Mouse (Mus musculus) limb, embryonic 11.5 days (tissue): ENCODE results near the gene Polr3f. TPM values are rescaled to one million over a fixed set of nuclear protein-coding genes. Genes with fewer than 3 reads are reported as not detected.

Source experiments
- ATAC-seq: fragments of 200-750 bp; cut with Nextera tagmentation; 2 replicates; pipeline ENCODE4 v1.8.0; 2017; ENCODE audit warnings: low read depth; ENCODE audit not compliant: insufficient number of reproducible peaks, low FRiP score, low TSS enrichment
- DNase-seq: peaks from one replicate; pipeline ENCODE4 v3.0.0-alpha.2; 2015; ENCODE audit warnings: low spot score
- H3K27ac ChIP-seq: fragments of 300-500 bp; sonication (generic); replicated peaks from 2 replicates; pipeline ENCODE4 v1.5.1; 2014; ENCODE audit warnings: low read depth, mild to moderate bottlenecking, low read length
- H3K27me3 ChIP-seq: fragments of 300-500 bp; sonication (generic); 2 replicates; pipeline ENCODE4 v1.6.1; 2014; ENCODE audit warnings: mild to moderate bottlenecking, low read length, mixed read lengths; ENCODE audit not compliant: control insufficient read depth, insufficient read depth
- H3K36me3 ChIP-seq: fragments of 300-500 bp; sonication (generic); 2 replicates; pipeline ENCODE4 v1.6.1; 2014; ENCODE audit warnings: mild to moderate bottlenecking, low read length, moderate library complexity, mixed read lengths; ENCODE audit not compliant: control insufficient read depth, insufficient read depth
- H3K4me1 ChIP-seq: fragments of 300-500 bp; sonication (generic); 2 replicates; pipeline ENCODE4 v1.6.1; 2014; ENCODE audit warnings: low read length, mixed read lengths; ENCODE audit not compliant: control insufficient read depth, insufficient read depth
- H3K4me2 ChIP-seq: fragments of 300-500 bp; sonication (generic); 2 replicates; pipeline ENCODE4 v1.6.1; 2014; ENCODE audit warnings: low read depth, mild to moderate bottlenecking, moderate library complexity; ENCODE audit not compliant: severe bottlenecking
- H3K4me3 ChIP-seq: fragments of 300-500 bp; sonication (generic); 2 replicates; pipeline ENCODE4 v1.5.1; 2014; ENCODE audit warnings: low read depth, low read length
- H3K9ac ChIP-seq: fragments of 300-500 bp; sonication (generic); 2 replicates; pipeline ENCODE4 v1.6.1; 2014; ENCODE audit warnings: mild to moderate bottlenecking, low read length
- H3K9me3 ChIP-seq: fragments of 300-500 bp; sonication (generic); 2 replicates; pipeline ENCODE4 v1.6.1; 2016; ENCODE audit warnings: low read length; ENCODE audit not compliant: control insufficient read depth
- WGBS: fragments of 180-500 bp; shearing (Covaris S2); extraction: QIAGEN DNeasy Blood & Tissue Kit; methylation state at CpG from one replicate; pipeline ENCODE4 v1.1.7; 2014; 5-methylcytosine and 5-hydroxymethylcytosine counted together
- polyA plus RNA-seq: library from polyadenylated mRNA; unstranded; fragments of >200 nt; fragmentation: Nextera tagmentation; extraction: Ambion mirVana; gene quantifications from 2 replicates; pipeline ENCODE4 v1.2.1, GENCODE M21; 2014

Gene Polr3f
- polyA plus RNA-seq, 1 experiment from 2014 or later, result 32.2 TPM

DNA sequence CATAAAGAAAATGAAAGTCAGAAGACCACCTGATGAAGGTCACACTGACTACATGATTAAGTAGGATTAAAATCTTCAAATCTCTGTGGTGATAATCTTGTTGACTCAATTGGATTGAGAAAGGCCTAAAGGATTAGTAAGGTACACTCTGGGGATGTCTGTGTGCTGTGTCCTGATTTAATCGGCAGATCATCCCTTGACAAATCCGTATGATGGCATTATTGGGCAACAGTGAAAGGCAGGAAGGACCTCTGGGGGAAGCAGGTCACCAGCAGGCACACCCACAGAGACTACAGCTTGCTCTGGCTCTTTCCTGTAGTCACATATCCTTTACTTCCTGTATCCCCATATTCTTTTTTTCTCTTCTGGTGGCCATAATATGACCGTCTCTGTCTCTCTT, 7.7 kb upstream of the Polr3f start:
- no peak overlapping the region for H3K4me2 ChIP-seq
- no peak overlapping the region for H3K9ac ChIP-seq
- no peaks in the 10 kb centered on the region for H3K27me3 ChIP-seq
- H3K9me3 ChIP-seq, result no peaks in the 10 kb centered on the region
- H3K4me1 ChIP-seq, result no peaks in the 10 kb centered on the region
- H3K4me3 ChIP-seq, result no peak overlapping the region
- 84% methylated on average over 3 of the region's 3 CpGs for WGBS
- ATAC-seq (no peak), DNase-seq (no peak)
- H3K27ac ChIP-seq, result no peak overlapping the region
- H3K36me3 ChIP-seq, result no peaks in the 10 kb centered on the region

DNA sequence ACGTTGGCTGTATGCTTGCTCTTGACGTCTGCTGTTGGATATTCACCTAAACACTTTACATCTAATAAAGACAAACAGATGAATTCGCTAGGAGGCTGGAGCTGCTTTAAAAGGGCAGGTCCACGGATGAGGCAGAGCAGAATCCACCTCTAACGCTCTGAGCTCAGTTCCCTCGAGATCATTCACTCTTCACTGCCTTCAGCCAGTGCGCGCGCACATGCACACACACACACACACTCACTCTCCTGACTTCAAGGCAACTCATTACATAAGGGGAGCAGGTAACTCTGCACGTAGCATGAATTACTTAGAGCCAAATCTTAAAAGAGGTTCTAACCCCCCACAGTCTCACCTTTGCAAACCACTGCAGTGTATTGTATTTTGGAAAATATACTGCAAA, 1.7 kb upstream of the Polr3f start:
- Histone ChIP-seq H3K9me3 (no peaks in the 10 kb centered on the region), H3K9ac (no peak overlapping the region), H3K27me3 (no peaks in the 10 kb centered on the region), H3K4me2 (no peak overlapping the region), H3K27ac (no peak overlapping the region), H3K4me1 (peaks cover 4% of the 10 kb centered on the region; the same call in 1 of the 2 replicates), H3K36me3 (no peaks in the 10 kb centered on the region), H3K4me3 (no peak overlapping the region)
- 61% methylated on average over 10 of the region's 10 CpGs for WGBS
- no peak for ATAC-seq
- no peak for DNase-seq

GRCm38 (mm10) chr2:144527821-144528174, 280 bp downstream of the Polr3f start:
- Histone ChIP-seq H3K9me3 (no peaks in the 10 kb centered on the region), H3K4me3 (peak overlapping the region; percentile 77), H3K27ac (peak overlapping the region; percentile 43; the same call in 1 of the 2 replicates), H3K4me1 (peaks cover 4% of the 10 kb centered on the region; the same call in 1 of the 2 replicates), H3K27me3 (no peaks in the 10 kb centered on the region), H3K36me3 (peaks cover 6% of the 10 kb centered on the region), H3K4me2 (peak overlapping the region; percentile 76), H3K9ac (peak overlapping the region; percentile 83)
- ATAC-seq, result peak; percentile 22; the same call in 1 of the 2 replicates
- WGBS, result 0% methylated on average over 25 of the region's 25 CpGs
- DNase-seq, result no peak

DNA sequence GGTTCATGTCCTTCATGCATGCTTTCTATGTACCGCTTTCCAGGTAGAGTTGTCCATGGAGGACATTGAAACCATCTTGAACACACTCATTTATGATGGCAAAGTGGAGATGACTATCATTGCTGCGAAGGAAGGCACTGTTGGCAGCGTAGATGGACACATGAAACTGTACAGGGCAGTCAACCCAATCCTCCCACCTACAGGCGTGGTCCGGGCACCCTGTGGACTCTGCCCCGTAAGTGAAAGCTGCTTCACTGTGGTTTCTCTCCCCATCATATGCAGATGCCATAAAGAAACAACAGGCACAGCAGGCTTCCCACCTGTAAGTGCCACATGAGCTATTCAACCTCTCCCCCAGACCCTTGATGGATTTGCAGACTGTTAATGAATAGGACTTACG, 9.6 kb downstream of the Polr3f start:
- no peak overlapping the region for H3K9ac ChIP-seq
- H3K4me3 ChIP-seq, result no peak overlapping the region
- no peaks in the 10 kb centered on the region for H3K27me3 ChIP-seq
- H3K9me3 ChIP-seq, result no peaks in the 10 kb centered on the region
- whole genome bisulfite sequencing, result 94% methylated on average over 7 of the region's 7 CpGs
- H3K27ac ChIP-seq, result no peak overlapping the region
- H3K4me2 ChIP-seq, result no peak overlapping the region
- DNase-seq (no peak), ATAC-seq (no peak)
- H3K36me3 ChIP-seq, result peaks cover 46% of the 10 kb centered on the region
- H3K4me1 ChIP-seq, result no peaks in the 10 kb centered on the region

- no peak for ATAC-seq
- no peaks in the 10 kb centered on the region for H3K4me1 ChIP-seq
- 88% methylated on average over 4 of the region's 4 CpGs for WGBS
- H3K4me3 ChIP-seq, result no peak overlapping the region
- H3K4me2 ChIP-seq, result no peak overlapping the region
- H3K27ac ChIP-seq, result no peak overlapping the region
- no peak for DNase-seq
- no peaks in the 10 kb centered on the region for H3K27me3 ChIP-seq
- H3K9me3 ChIP-seq, result no peaks in the 10 kb centered on the region
- peaks cover 23% of the 10 kb centered on the region for H3K36me3 ChIP-seq
- no peak overlapping the region for H3K9ac ChIP-seq
Observed at GRCm38 (mm10) chr2:144541246-144541645, 13.7 kb downstream of the Polr3f start.

- Histone ChIP-seq H3K9ac (no peak overlapping the region), H3K27me3 (no peaks in the 10 kb centered on the region), H3K4me1 (no peaks in the 10 kb centered on the region), H3K27ac (no peak overlapping the region), H3K4me2 (no peak overlapping the region), H3K36me3 (peaks cover 11% of the 10 kb centered on the region), H3K4me3 (no peak overlapping the region), H3K9me3 (no peaks in the 10 kb centered on the region)
- 89% methylated on average over 6 of the region's 6 CpGs for WGBS
- ATAC-seq (no peak), DNase-seq (no peak)
Observed at GRCm38 (mm10) chr2:144543670-144544069, 16.2 kb downstream of the Polr3f start.

GRCm38 (mm10) chr2:144544630-144545029, 17.1 kb downstream of the Polr3f start:
- Histone ChIP-seq H3K36me3 (peaks cover 5% of the 10 kb centered on the region), H3K4me3 (no peak overlapping the region), H3K9ac (no peak overlapping the region), H3K4me1 (no peaks in the 10 kb centered on the region), H3K4me2 (no peak overlapping the region), H3K27ac (no peak overlapping the region), H3K9me3 (no peaks in the 10 kb centered on the region), H3K27me3 (no peaks in the 10 kb centered on the region)
- 90% methylated on average over 6 of the region's 6 CpGs for WGBS
- no peak for DNase-seq
- no peak for ATAC-seq

DNA sequence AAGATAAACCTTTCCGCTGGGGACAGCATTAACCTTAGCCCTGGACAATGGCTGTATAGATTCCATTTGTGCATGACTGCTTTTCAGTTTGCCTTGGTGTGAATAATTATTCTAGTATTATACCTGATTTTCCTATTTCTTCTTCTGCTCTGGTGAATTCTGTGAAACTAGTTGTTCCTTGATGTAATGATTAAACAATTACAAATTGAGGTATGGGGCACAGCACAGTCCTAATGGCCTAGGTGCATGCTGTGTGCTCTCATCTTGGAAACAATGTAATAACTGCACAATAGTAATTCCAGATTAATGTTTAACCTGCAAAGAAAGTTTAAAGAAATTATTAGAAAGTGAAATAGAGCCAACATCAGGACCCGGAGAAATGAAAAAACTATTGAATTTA, 17.5 kb downstream of the Polr3f start:
- H3K9ac ChIP-seq, result no peak overlapping the region
- no peaks in the 10 kb centered on the region for H3K9me3 ChIP-seq
- DNase-seq, result no peak
- 95% methylated on average over 2 of the region's 2 CpGs for WGBS
- no peaks in the 10 kb centered on the region for H3K27me3 ChIP-seq
- peaks cover 5% of the 10 kb centered on the region for H3K36me3 ChIP-seq
- no peak overlapping the region for H3K27ac ChIP-seq
- no peak overlapping the region for H3K4me3 ChIP-seq
- no peak overlapping the region for H3K4me2 ChIP-seq
- H3K4me1 ChIP-seq, result no peaks in the 10 kb centered on the region
- no peak for ATAC-seq

GRCm38 (mm10) chr2:144545481-144545880, 18.0 kb downstream of the Polr3f start:
- peaks cover 5% of the 10 kb centered on the region for H3K36me3 ChIP-seq
- 53% methylated on average over 1 of the region's 1 CpGs for WGBS

More at GRCm38 (mm10) chr2:144545481-144545880, 18.0 kb downstream of the Polr3f start:
- no peak overlapping the region for H3K27ac ChIP-seq
- H3K4me2 ChIP-seq, result no peak overlapping the region
- H3K9me3 ChIP-seq, result no peaks in the 10 kb centered on the region
- no peaks in the 10 kb centered on the region for H3K27me3 ChIP-seq
- no peak overlapping the region for H3K9ac ChIP-seq
- H3K4me1 ChIP-seq, result no peaks in the 10 kb centered on the region
- DNase-seq (no peak), ATAC-seq (no peak)
- H3K4me3 ChIP-seq, result no peak overlapping the region
